Mouse (Mus musculus): ENCODE results near the gene Lgals2.

DNA sequence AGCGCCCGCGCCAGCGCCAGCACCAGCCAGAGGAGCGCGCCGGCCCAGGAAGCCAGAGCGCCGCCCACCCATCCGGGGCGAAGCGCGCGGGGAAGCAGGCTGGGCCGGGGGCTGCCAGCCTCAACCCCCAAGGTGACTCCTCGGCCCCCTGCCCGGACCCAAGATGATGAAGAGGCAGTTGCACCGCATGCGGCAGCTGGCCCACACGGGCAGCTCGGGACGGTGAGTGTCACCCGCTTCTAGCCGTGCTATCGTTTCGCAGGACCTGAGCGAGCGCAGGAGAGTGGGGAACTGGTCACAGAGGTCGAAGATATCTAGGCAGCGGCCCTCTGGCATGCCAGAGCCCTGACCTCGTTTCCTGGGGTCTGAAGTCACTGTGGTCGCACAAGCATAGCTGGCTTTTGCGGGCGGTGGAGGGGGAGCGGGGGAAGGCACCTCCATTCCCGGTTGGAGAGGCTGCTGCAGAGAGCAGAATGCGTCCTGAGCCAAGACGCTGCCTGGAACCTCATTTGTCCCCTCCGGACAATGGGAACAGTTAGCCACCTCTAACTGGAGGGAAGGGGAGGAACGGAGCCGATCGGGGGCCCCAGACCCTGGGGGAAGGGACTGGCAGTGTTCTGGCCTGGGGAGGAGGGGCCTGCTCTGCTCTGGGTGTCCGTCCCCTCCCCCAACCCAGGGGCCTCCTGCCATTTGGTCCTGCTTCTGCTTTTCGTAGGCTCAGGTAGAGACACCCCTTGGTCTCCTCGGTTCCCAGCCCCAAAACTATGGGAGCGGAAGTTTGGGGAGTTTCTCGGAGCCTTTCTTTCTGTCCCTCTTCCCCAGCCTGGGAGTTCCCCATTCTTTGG, 44.6 kb upstream of the Lgals2 start, which contains the start of gene Sh3bp1:
- TF ChIP-seq CTCF (IDR thresholded peaks at IDR 0.05; ENCODE audit: low read depth), result no peak
- TF ChIP-seq EP300 (IDR thresholded peaks at IDR 0.05; ENCODE audit: low read depth), result no peak

Measured in heart, postnatal 0 days (tissue).